Mouse (Mus musculus) heart, postnatal 0 days (tissue): ENCODE measurements around the gene Gm20532. TPM values are rescaled to one million over a fixed set of nuclear protein-coding genes. Genes with fewer than 3 reads are reported as not detected.

Experiments
- ATAC-seq: fragments of 200-750 bp; cut with Nextera tagmentation; 2 replicates; pipeline ENCODE4 v1.8.0; 2017; ENCODE audit warnings: low read depth, moderate number of reproducible peaks, moderate library complexity; ENCODE audit not compliant: insufficient read depth
- DNase-seq: peaks from one replicate; pipeline ENCODE4 v3.0.0-alpha.2; 2016; ENCODE audit warnings: low spot score
- H3K27ac ChIP-seq: fragments of 300-500 bp; sonication (generic); 2 replicates; pipeline ENCODE4 v1.5.1; 2014; ENCODE audit warnings: low read depth, mild to moderate bottlenecking
- H3K27me3 ChIP-seq: fragments of 300-500 bp; sonication (generic); 2 replicates; pipeline ENCODE4 v1.6.1; 2014; ENCODE audit warnings: low read length, mixed read lengths; ENCODE audit not compliant: control insufficient read depth, insufficient read depth
- H3K36me3 ChIP-seq: fragments of 300-500 bp; sonication (generic); replicated peaks from 2 replicates; pipeline ENCODE4 v1.6.1; 2014; ENCODE audit warnings: low read length, mixed read lengths; ENCODE audit not compliant: control insufficient read depth, insufficient read depth
- H3K4me1 ChIP-seq: fragments of 300-500 bp; sonication (generic); 2 replicates; pipeline ENCODE4 v1.6.1; 2014; ENCODE audit warnings: antibody characterized with exemption; ENCODE audit not compliant: control insufficient read depth, insufficient read depth
- H3K4me2 ChIP-seq: fragments of 300-500 bp; sonication (generic); 2 replicates; pipeline ENCODE4 v1.6.1; 2014; ENCODE audit warnings: low read depth, mild to moderate bottlenecking, low read length, moderate library complexity
- H3K4me3 ChIP-seq: fragments of 300-500 bp; sonication (generic); 2 replicates; pipeline ENCODE4 v1.5.1; 2014; ENCODE audit warnings: low read depth, low read length
- H3K9ac ChIP-seq: fragments of 300-500 bp; sonication (generic); replicated peaks from 2 replicates; pipeline ENCODE4 v1.6.1; 2014; ENCODE audit warnings: low read depth, low read length, mixed read lengths
- H3K9me3 ChIP-seq: fragments of 300-500 bp; sonication (generic); replicated peaks from 2 replicates; pipeline ENCODE4 v1.6.1; 2016; ENCODE audit warnings: low read length; ENCODE audit not compliant: control insufficient read depth
- CTCF ChIP-seq: IDR thresholded peaks from 2 replicates; pipeline ENCODE4 v1.5.1; 2016; ENCODE audit warnings: antibody characterized with exemption, control low read depth, low read depth
- EP300 ChIP-seq: IDR thresholded peaks from 2 replicates; pipeline ENCODE4 v1.6.1; 2016; ENCODE audit warnings: antibody characterized with exemption, low read depth
- WGBS: fragments of 180-500 bp; shearing (Covaris S2); extraction: QIAGEN DNeasy Blood & Tissue Kit; methylation state at CpG from one replicate; pipeline ENCODE4 v1.1.7; 2014; 5-methylcytosine and 5-hydroxymethylcytosine counted together
- polyA plus RNA-seq: library from polyadenylated mRNA; unstranded; fragments of >200 nt; fragmentation: Nextera tagmentation; extraction: Ambion mirVana; gene quantifications from 2 replicates; pipeline ENCODE4 v1.2.1, GENCODE M21; 2015
- total RNA-seq: library from RNA; depleted of rRNA; stranded (reverse); fragments of >200 nt; gene quantifications from 2 replicates; pipeline ENCODE4 v1.2.3, GENCODE M21; 2014; ENCODE audit warnings: low replicate concordance

The Gm20532 gene
- total and polyA plus RNA-seq, 2 experiments from 2014 or later = not detected

DNA sequence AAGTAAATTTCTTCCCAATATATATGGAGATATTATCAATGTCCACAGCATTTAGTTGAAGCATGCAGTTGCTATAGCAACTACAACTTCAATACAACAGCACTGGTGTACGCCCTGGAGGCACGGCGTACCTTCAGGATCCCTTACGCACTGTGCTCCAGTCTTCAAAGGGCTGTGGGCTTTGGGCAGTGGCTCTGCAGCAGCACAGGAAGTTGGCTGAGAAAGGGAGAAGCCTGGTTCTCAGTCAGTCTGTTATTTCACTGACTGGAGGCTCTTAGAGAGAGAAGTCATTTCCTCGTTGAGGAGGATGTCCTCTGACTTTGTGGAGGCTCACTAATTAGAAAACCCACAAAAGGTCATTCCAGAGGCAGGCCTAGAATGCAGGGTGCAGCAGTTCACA, 36.5 kb downstream of the Gm20532 start:
- Histone ChIP-seq H3K9me3 (no peaks in the 10 kb centered on the region), H3K27ac (no peak overlapping the region), H3K4me3 (no peak overlapping the region), H3K4me2 (no peak overlapping the region), H3K9ac (no peak overlapping the region), H3K4me1 (no peaks in the 10 kb centered on the region), H3K36me3 (no peaks in the 10 kb centered on the region), H3K27me3 (0 out of 2 replicates have a peak, but pooled peaks cover 9% of the 10 kb centered on the region)
- no peak for DNase-seq
- ATAC-seq = no peak
- WGBS = 48% methylated on average over 5 of the region's 5 CpGs
- TF ChIP-seq CTCF (no peak), EP300 (no peak)

DNA sequence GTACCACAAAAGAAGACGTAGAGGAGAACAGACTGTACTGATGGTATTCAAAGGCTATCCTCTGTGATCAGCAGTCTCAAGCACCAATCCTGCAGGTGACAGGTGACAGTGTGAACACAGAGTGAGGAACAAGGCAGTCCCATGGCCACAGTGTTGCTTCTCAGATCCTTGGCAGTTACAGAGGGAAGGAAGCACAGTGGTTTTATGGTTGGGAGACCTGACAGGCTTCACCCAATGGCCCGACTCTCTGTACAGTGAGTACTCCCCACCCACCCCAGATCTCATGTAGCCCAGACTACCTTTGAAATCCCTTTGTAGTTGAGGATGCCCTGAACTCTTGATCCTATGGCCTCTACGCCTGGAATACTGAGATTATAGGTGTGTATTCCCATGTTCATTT, 39.0 kb downstream of the Gm20532 start:
- DNase-seq = no peak
- Histone ChIP-seq H3K4me1 (no peaks in the 10 kb centered on the region; the same call in 1 of the 2 replicates), H3K36me3 (no peaks in the 10 kb centered on the region), H3K27ac (no peak overlapping the region), H3K4me3 (no peak overlapping the region), H3K9ac (no peak overlapping the region), H3K4me2 (no peak overlapping the region), H3K9me3 (no peaks in the 10 kb centered on the region), H3K27me3 (no peaks in the 10 kb centered on the region; the same call in 1 of the 2 replicates)
- TF ChIP-seq CTCF = no peak
- no peak for TF ChIP-seq EP300
- no peak for ATAC-seq
- 71% methylated on average over 3 of the region's 3 CpGs for WGBS

DNA sequence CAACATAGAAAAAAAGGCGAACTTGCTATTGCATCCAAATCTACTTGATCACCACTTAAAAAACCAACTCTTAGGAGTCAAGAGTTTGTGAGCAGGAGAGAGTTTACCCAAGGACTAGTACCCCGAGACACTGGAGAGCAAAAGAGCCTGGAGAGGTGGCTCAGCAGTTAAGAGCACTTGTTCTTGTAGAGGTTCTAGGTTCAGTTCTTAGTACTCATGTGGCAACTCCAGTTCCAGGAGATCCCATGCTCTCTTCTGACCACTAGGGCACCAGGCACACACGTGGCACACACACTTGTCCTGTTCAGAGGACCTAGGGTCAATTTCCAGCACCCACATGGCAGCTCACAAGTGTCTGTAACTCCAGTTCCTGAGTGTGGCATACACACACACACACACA, 39.6 kb downstream of the Gm20532 start:
- Histone ChIP-seq H3K4me3 (no peak overlapping the region), H3K4me2 (no peak overlapping the region), H3K27me3 (no peaks in the 10 kb centered on the region; the same call in 1 of the 2 replicates), H3K36me3 (no peaks in the 10 kb centered on the region), H3K9ac (no peak overlapping the region), H3K9me3 (no peaks in the 10 kb centered on the region), H3K4me1 (no peaks in the 10 kb centered on the region; the same call in 1 of the 2 replicates), H3K27ac (no peak overlapping the region)
- no peak for ATAC-seq
- no peak for TF ChIP-seq EP300
- no peak for TF ChIP-seq CTCF
- WGBS = 66% methylated on average over 3 of the region's 3 CpGs
- no peak for DNase-seq

DNA sequence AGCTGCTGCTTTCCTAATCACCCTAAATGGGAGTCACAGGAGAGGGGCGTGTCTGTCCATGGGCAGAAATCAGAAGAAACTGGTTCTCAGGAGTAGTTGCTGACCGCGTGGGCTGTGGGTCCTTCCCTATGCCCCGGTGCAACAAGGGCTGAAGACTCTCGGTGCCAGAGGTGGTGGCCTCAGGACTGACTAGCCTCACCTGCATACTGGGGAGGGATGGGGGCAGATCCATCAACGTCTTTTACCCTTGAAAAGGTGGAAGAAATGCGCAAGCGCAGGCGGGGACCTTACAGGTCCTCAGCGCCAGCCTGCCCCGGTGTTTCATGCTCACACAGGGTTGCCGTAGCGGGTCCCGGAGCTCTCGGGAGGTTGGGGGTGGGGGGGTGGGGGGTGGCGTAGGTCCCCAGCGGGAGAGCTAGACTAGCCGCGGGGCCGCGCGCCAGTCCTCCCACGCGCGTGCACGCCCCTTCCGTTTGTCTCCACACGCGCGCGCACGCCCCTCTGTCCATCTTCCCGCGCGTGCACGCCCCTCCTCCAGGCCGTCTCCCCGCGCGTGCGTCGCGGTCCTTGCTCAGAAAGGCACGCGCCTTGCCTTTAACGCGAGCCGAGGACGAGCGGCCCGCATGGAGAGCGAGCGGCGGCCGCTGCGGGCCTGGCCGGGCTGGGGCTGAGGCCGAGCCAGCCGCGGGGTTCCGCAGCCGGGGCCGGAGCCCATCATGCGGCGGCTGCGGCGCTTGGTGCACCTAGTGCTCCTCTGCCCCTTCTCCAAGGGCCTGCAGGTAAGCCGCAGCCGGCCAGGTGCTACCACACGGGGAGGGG, 41.7 kb downstream of the Gm20532 start, which contains the start of gene Fam69b:
TSS of gene Fam69b (plus strand) at position 537 of the 819 bp plus-strand sequence.
- Histone ChIP-seq H3K36me3 (no peaks in the 10 kb centered on the region), H3K9ac (peak within 1 kb of the TSS; percentile 58), H3K4me3 (peak within 1 kb of the TSS; percentile 61), H3K27ac (no peak within 1 kb of the TSS), H3K4me1 (no peaks in the 10 kb centered on the region; the same call in 1 of the 2 replicates), H3K27me3 (no peaks in the 10 kb centered on the region; the same call in 1 of the 2 replicates), H3K4me2 (peak within 1 kb of the TSS; percentile 90), H3K9me3 (no peaks in the 10 kb centered on the region)
- WGBS = under 1% methylated on average over 58 of the region's 70 CpGs
- DNase-seq = peak; percentile 64
- no peak for TF ChIP-seq EP300
- peak; percentile 63 for ATAC-seq

DNA sequence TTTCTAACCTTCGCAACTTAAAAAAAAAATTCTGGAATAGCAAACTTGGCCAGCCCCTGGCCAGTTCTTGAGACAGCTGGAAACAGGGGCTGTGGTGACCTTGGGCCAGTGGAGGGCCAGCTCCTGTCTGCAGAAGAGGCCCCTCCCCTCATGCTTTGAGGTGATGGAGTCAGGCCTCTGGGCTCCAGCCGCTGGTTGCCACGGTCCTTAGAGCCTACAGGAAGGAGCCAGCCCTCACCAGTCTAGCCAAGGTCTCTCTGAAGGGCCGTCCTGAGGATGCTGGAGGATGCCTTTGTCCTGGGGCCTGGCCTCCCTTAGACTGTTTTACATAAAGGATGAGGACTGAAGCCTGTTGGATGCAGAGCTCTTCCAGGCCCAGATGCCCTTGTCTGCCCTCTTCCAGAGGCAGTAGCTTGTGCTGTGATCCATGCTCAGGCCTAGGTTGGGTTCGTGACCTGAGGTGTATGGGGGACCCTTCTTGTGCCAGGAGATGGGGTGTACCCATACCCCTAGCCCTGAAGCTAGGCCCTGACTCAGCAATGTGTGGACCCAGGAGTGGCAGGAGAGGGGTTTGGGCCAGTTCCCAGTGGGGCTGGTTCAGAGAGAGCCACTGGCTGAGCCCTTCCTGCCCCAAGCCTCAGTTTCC, 42.5 kb downstream of the Gm20532 start:
- peak overlapping the region; percentile 61 for H3K4me3 ChIP-seq
- TF ChIP-seq EP300 (no peak), CTCF (no peak)
- H3K27me3 ChIP-seq = no peaks in the 10 kb centered on the region; the same call in 1 of the 2 replicates
- no peaks in the 10 kb centered on the region; the same call in 1 of the 2 replicates for H3K4me1 ChIP-seq
- DNase-seq = no peak
- WGBS = 33% methylated on average over 5 of the region's 5 CpGs
- no peak overlapping the region for H3K27ac ChIP-seq
- ATAC-seq = peak; percentile 40
- peak overlapping the region; percentile 58 for H3K9ac ChIP-seq
- no peaks in the 10 kb centered on the region for H3K9me3 ChIP-seq
- H3K36me3 ChIP-seq = no peaks in the 10 kb centered on the region
- H3K4me2 ChIP-seq = peak overlapping the region; percentile 90
